Mouse (Mus musculus) erythroblast, embryonic 14.5 days (primary cell): ENCODE results near the gene Zfp362.

ENCODE experiments used
- GATA1 ChIP-seq: IDR thresholded peaks from 2 replicates; pipeline ENCODE4 v1.6.1; 2012; ENCODE audit warnings: low read length, inconsistent platforms, mixed read lengths
- TAL1 ChIP-seq: IDR thresholded peaks from 3 replicates; pipeline ENCODE4 v1.6.1; 2012; ENCODE audit warnings: low read length, inconsistent platforms, mixed read lengths

DNA sequence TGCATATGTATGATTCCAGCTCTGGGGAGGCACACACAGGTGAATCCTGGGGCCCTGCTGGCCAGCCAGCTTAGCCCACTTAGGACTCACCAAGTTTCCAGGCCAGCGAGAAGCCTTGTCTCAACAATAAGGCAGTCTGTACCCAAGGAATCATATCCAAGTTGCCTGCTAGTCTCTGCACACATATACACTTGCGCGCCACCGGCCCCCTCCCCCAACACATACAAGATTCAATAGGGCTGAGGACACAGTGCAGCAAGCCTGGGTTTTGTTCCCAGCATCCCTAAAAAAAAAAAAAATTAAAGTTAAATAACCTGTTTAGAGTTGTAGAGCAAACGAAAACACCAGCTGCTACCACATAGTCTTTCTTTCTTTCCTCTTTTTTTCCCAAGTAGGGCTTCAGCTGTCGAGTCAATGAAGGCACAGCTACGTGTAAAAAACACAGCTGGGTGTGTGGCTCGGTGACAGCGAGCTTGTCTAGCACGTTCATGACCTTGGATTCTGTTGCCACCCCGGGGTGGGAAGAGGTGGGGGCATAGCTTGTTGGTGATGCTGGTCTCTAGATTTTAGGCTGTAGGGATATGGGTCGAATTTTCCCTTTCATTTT, 39.6 kb upstream of the Zfp362 start:
- no peak for TF ChIP-seq GATA1
- TF ChIP-seq TAL1 = no peak
